Mouse (Mus musculus) heart, embryonic 16.5 days (tissue): Measurements from ENCODE around the gene Acnat2. TPM values are rescaled to one million over a fixed set of nuclear protein-coding genes. Genes with fewer than 3 reads are reported as not detected.
"Not testable (repeated sequence)": the region's sequence is repeated elsewhere in the genome, so short reads cannot be mapped to it uniquely, and the experiment has no call there.

Experiments
- ATAC-seq: fragments of 200-750 bp; cut with Nextera tagmentation; replicated peaks from 2 replicates; pipeline ENCODE4 v1.8.0; 2017; ENCODE audit warnings: moderate number of reproducible peaks; ENCODE audit not compliant: insufficient read depth, low FRiP score; ENCODE audit errors: extremely low read depth
- H3K27ac ChIP-seq: fragments of 300-500 bp; sonication (generic); 2 replicates; pipeline ENCODE4 v1.5.1; 2014; ENCODE audit warnings: mild to moderate bottlenecking, low read length, control low read depth, moderate library complexity
- H3K27me3 ChIP-seq: fragments of 300-500 bp; sonication (generic); 2 replicates; pipeline ENCODE4 v1.6.1; 2014; ENCODE audit warnings: low read length, mixed read lengths; ENCODE audit not compliant: control insufficient read depth, insufficient read depth
- H3K36me3 ChIP-seq: fragments of 300-500 bp; sonication (generic); 2 replicates; pipeline ENCODE4 v1.6.1; 2014; ENCODE audit not compliant: control insufficient read depth, insufficient read depth
- H3K4me1 ChIP-seq: fragments of 300-500 bp; sonication (generic); 2 replicates; pipeline ENCODE4 v1.6.1; 2014; ENCODE audit warnings: low read length, mixed read lengths; ENCODE audit not compliant: control insufficient read depth, insufficient read depth
- H3K4me2 ChIP-seq: fragments of 300-500 bp; sonication (generic); 2 replicates; pipeline ENCODE4 v1.6.1; 2014; ENCODE audit warnings: low read depth, mild to moderate bottlenecking, control low read depth, low read length
- H3K4me3 ChIP-seq: fragments of 300-500 bp; sonication (generic); 2 replicates; pipeline ENCODE4 v1.5.1; 2014; ENCODE audit warnings: mild to moderate bottlenecking, control low read depth, low read length
- H3K9ac ChIP-seq: fragments of 300-500 bp; sonication (generic); 2 replicates; pipeline ENCODE4 v1.6.1; 2014; ENCODE audit warnings: low read length, control low read depth
- H3K9me3 ChIP-seq: fragments of 300-500 bp; sonication (generic); replicated peaks from 2 replicates; pipeline ENCODE4 v1.6.1; 2016; ENCODE audit warnings: low read length; ENCODE audit not compliant: control insufficient read depth
- WGBS: fragments of 180-500 bp; shearing (Covaris S2); extraction: QIAGEN DNeasy Blood & Tissue Kit; methylation state at CpG from one replicate; pipeline ENCODE4 v1.1.7; 2014; 5-methylcytosine and 5-hydroxymethylcytosine counted together
- polyA plus RNA-seq: library from polyadenylated mRNA; unstranded; fragments of >200 nt; fragmentation: Nextera tagmentation; extraction: Ambion mirVana; gene quantifications from 2 replicates; pipeline ENCODE4 v1.2.1, GENCODE M21; 2015

Gene Acnat2
- polyA plus RNA-seq, 1 experiment from 2014 or later, result not detected

DNA sequence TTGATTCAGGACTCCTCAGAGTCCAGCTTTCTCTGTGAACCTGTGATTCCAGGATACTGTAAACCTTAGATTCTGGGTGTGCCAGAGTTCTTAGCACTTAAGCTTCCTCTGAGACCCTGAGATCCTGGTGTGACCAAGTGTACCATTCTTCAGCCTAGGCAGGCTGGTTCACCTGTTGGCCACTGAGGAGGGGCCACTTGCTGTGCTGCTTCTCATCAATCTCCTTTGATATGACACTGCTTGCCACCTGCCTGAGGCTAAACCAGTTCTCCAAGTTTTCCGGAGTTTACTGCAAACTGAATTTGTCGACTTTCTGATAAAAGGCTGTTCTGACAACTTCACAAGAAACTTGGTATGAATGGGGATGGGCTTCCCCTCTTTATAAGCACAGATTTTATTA, 50.9 kb downstream of the Acnat2 start:
- Histone ChIP-seq H3K4me3 (no peak overlapping the region), H3K36me3 (no peaks in the 10 kb centered on the region), H3K4me2 (no peak overlapping the region), H3K9me3 (no peaks in the 10 kb centered on the region), H3K27me3 (no peaks in the 10 kb centered on the region), H3K27ac (no peak overlapping the region), H3K9ac (no peak overlapping the region), H3K4me1 (no peaks in the 10 kb centered on the region)
- no peak for ATAC-seq
- 63% methylated on average over 2 of the region's 2 CpGs for WGBS

GRCm38 (mm10) chr4:49350470-49350869, 57.5 kb downstream of the Acnat2 start:
- Histone ChIP-seq H3K4me2 (no peak overlapping the region), H3K27ac (no peak overlapping the region), H3K27me3 (no peaks in the 10 kb centered on the region), H3K9me3 (no peaks in the 10 kb centered on the region), H3K4me1 (no peaks in the 10 kb centered on the region), H3K9ac (no peak overlapping the region), H3K36me3 (no peaks in the 10 kb centered on the region), H3K4me3 (no peak overlapping the region)
- WGBS, result 79% methylated on average over 4 of the region's 4 CpGs
- ATAC-seq, result no peak

GRCm38 (mm10) chr4:49348677-49349076, 59.3 kb downstream of the Acnat2 start:
- 77% methylated on average over 2 of the region's 2 CpGs for WGBS
- Histone ChIP-seq H3K4me2 (no peak overlapping the region), H3K27ac (no peak overlapping the region), H3K27me3 (no peaks in the 10 kb centered on the region), H3K4me1 (no peaks in the 10 kb centered on the region), H3K9me3 (no peaks in the 10 kb centered on the region), H3K36me3 (no peaks in the 10 kb centered on the region), H3K4me3 (no peak overlapping the region), H3K9ac (no peak overlapping the region)
- no peak for ATAC-seq

DNA sequence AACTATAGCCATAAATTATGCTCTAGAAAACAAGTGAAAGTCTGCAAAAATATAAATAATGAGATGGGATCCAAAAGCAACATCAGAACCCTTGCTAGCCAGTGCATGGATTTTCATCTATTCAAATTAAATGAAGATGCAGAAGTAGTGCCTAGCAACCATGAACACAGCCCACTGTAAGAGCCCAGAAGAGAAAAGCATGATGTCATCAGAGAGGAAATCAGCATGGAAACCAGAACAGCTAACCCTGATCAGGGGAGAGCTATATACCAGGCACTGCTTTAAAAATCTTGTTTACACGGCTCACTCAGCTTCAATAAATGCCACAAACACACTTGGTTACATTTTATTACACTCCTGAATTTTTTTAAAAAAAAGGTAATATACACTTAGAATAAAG, 60.0 kb downstream of the Acnat2 start:
- WGBS, result 55% methylated on average over 1 of the region's 1 CpGs
- not testable (repeated sequence) for H3K4me3 ChIP-seq, H3K27me3 ChIP-seq, ATAC-seq, H3K4me1 ChIP-seq, H3K4me2 ChIP-seq, H3K36me3 ChIP-seq, H3K27ac ChIP-seq, H3K9me3 ChIP-seq, H3K9ac ChIP-seq

- WGBS, result 45% methylated on average over 3 of the region's 3 CpGs
- H3K36me3 ChIP-seq, ATAC-seq, H3K4me2 ChIP-seq, H3K27ac ChIP-seq, H3K4me1 ChIP-seq, H3K9ac ChIP-seq, H3K9me3 ChIP-seq, H3K4me3 ChIP-seq, H3K27me3 ChIP-seq: not testable (repeated sequence)
Measured at GRCm38 (mm10) chr4:49340091-49340490, 67.9 kb downstream of the Acnat2 start.

- H3K4me3 ChIP-seq, H3K9ac ChIP-seq, H3K27me3 ChIP-seq, ATAC-seq, H3K27ac ChIP-seq, H3K4me1 ChIP-seq, H3K9me3 ChIP-seq, H3K4me2 ChIP-seq, H3K36me3 ChIP-seq: not testable (repeated sequence)
- WGBS, result 78% methylated on average over 3 of the region's 4 CpGs
Measured at GRCm38 (mm10) chr4:49337949-49338348, 70.0 kb downstream of the Acnat2 start.

Other genes with a start within 250 kb of the Acnat2 start
- gene Acnat1, start 65.8 kb upstream of the Acnat2 start, polyA plus RNA-seq, result not detected in 2 replicates
- gene Baat, start 98.4 kb upstream of the Acnat2 start, polyA plus RNA-seq, result 0.09 and 0.16 TPM in 2 replicates
- 59.0 and 69.5 TPM in 2 replicates for gene Mrpl50, start 112.9 kb upstream of the Acnat2 start, polyA plus RNA-seq
- gene Zfp189, start 113.0 kb upstream of the Acnat2 start, polyA plus RNA-seq, result 7.0 and 7.8 TPM in 2 replicates
- 0.46 and 1.9 TPM in 2 replicates for gene Aldob, start 141.4 kb upstream of the Acnat2 start, polyA plus RNA-seq
- gene Tmem246, start 189.7 kb upstream of the Acnat2 start, polyA plus RNA-seq, result 53.8 and 63.3 TPM in 2 replicates
- 22.0 and 22.1 TPM in 2 replicates for gene Rnf20, start 223.9 kb upstream of the Acnat2 start, polyA plus RNA-seq